Mouse (Mus musculus): ENCODE results near the gene Inpp5e.

Inpp5e gene

DNA sequence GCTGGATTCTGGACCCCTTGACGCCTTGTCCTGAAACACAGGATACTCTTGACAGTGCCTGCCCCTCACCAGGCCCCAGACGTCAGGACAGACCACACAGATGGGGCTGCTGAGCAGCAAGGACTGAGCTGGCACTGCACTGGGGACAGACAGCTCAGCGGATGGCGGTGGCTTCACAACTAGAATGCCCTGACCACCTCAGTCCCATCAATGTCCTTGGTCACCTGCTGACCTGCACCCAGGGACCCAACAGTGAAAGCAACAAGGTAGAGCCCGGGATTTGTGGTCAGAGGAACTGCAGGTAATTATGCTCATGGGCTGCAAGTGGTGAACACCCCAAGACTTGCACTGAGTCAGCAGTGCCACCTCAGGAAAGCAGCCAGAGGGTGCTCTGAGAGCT, 46.0 kb downstream of the Inpp5e start:
- no peak for DNase-seq (ENCODE audit: low read depth, low spot score)

DNA sequence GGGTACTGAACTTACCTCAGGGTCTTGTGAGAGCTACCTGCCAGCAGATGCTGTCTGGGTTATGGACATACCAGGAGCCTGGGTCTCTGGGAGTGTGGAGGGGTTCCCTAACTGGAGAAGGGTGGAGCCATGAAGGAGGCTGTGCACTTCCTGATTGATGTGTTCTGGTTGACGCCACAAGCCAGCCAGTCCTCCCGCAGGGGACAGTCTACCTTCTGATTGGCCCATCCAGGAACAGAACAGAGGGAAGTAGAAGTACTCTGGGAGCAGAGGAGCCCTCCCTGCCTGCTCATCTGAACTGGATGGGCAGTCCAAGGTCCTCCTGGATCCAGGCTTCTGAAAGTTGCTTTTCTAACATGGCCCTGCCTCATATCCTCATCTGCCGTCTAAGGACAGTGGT, 48.2 kb downstream of the Inpp5e start, which contains the start of gene Card9:
Card9 (minus strand) TSS at position 147 of the 400 bp plus-strand sequence.
- no peak for DNase-seq (ENCODE audit: low read depth, low spot score)

DNA sequence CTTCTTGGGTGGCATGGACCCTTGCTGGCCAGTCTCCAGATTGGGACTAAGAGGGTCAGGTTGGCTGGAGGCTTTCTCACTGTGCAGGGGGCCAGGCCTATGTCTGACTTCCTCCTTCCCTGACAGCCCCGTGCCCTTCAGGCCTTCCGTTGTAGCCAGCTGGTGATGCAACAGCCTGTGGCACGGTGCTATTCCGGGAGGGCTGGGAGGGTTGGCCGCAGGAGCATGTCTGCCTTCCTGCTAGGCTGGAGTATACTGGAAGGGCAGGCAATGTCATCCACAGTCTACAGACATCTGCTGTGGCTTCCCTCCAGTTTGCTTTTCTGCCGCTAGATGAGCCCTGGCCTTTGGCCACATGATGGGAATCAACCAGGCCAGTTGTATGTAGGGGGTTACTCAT, 49.0 kb downstream of the Inpp5e start:
- no peak for DNase-seq (ENCODE audit: low read depth, low spot score)

DNA sequence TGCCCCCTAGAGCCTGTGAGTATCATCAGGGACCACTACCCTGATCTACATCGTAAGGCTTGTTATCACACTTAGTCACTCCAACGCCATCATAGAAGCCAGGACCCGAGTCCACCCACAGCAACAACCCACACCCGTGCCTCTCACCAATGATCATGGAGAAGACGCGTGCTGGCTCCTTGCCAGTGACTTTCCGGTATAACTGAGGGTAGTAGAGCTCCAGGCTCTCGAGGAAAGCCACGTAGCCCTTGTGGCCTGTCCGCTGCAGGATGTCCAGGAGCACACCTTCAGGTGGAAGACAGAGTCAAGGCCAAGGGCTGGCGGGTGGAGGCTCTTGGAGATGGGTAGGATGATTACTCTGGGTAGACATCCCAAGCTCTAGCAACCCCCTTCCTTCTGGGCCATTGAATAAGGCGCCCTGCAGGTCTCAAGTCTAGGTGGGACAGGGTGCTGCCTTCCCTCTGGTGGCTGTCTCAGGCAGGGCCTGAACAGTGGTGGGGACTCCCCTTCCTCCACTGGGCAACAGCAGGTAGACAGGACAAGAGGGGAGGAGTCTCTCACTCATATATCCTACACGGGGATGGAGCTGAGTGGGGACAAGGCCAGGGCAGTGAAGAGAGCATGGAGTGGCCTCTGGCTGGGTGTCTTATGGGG, 50.2 kb downstream of the Inpp5e start:
- DNase-seq (ENCODE audit: low read depth, low spot score): no peak

DNA sequence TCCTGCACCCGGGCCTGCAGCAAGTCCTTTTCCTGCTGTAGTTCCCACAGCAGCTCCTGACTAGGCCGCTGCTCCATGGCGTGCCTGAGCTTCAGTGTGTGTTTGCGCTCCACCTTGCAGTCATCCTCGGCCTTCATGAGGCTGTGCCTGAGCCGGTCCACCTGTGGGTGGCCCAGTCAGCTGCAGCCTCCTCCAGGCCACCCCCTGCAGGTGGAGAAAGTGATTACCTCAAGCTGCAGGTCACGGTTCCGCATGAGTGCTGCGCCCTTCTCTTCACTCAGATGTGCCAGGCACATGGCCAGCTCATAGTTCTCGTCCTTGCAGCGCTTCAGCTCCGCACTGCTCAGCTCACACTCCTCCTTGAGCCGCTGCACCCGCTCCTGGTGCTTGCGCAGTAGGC, 51.5 kb downstream of the Inpp5e start:
- DNase-seq (ENCODE audit: low read depth, low spot score): peak; percentile 70

DNA sequence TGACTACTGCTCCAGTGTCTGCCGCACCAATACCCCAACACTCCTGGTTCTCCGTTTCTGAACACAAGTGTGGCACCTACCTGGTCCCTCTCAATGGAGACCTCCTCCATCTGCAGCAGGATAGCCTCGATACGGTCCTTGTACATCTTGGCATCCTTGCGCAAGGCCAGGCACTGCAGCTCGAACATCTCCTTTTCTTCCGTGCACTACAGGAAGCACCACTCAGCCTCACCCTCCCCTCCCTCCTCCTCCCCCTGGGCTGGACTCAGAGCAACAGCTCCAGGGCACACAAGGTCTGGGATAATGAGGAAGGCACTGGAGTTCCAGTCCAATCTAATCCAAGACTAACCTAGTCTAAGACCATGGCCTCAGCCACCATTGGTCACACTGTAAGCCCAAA, 52.3 kb downstream of the Inpp5e start:
- peak; percentile 28 for DNase-seq (ENCODE audit: low read depth, low spot score)

DNA sequence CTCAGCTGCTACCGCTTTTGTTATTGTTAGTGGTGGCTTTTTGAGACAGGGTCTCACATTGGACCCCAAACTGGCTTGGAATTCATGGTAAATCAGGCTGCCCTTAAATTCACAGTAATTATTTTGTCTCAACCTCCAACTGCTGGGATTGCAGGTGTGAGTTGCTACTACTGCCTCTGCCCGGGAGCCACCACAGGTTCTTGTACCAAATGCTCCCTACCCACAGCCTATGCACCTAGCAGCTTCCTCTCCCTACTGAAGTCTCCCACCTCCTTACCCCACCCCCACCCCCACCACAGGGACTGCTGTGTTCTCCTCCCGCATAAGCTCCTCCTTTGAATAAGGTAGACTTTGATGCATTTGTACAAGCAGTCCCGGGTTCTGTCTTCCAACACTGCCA, 52.8 kb downstream of the Inpp5e start:
- no peak for DNase-seq (ENCODE audit: low read depth, low spot score)

DNA sequence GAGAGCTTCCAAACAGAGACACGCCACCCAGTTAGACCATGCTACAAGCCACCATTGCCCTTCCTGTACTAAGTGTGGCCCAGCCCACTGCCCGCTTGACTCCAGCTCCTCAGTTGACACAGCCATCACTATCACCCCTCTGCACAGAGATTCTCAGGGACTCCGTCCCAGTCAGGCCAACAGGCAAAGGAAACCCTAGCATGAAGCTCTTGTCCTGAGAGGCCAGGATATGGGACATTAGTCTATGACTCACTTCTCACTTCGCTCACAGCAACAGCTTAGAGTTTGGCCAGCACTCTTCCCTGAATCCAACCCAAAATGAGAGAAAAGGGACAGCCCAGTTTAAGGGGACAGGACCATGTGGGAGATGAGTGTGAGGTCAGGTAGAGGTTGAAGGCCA, 54.6 kb downstream of the Inpp5e start:
- no peak for DNase-seq (ENCODE audit: low read depth, low spot score)

DNA sequence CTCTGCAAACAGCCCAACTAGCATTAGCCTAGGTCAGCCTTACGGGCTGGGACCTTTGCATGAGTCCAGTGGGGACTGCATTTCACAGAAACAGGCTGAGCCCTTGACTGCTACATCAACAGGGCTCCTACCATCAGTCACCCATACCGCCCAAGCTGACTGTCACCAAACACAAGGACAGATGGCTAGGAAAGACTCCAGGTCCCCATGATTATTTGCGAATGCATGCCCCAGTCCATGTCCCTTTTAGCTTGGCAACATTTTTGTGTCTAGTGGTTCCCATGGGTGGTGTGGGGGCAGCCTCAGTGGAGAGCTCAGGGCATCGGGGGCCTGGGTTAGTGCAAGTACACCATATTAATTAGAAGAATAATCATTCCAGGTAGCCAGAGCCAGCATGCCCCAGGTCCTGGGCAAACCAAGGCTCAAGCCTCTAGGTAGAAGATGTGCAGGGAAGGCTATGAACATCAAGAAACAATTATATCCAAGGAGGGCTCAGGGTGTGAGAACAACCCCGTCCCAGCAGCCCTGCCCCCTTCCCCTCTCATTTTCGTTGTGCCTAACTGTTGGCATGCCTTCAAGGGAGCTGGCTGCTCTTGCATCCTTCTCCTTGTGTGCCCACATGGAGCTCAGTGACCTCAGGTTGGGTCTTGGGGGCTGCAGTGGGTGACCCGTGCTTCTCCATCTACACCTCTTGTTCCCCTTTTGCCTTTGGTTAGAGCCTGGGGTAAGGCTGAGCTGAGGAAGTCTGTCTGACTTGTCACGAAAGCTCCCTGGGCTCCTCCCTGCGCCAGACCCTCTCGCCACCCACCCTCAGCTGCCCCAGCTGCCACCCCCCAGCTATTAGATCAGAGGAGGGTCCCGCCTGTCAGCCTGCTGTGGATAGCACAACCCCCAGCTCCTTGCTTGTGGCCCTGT, 55.7 kb downstream of the Inpp5e start:
- DNase-seq (ENCODE audit: low read depth, low spot score): no peak

DNA sequence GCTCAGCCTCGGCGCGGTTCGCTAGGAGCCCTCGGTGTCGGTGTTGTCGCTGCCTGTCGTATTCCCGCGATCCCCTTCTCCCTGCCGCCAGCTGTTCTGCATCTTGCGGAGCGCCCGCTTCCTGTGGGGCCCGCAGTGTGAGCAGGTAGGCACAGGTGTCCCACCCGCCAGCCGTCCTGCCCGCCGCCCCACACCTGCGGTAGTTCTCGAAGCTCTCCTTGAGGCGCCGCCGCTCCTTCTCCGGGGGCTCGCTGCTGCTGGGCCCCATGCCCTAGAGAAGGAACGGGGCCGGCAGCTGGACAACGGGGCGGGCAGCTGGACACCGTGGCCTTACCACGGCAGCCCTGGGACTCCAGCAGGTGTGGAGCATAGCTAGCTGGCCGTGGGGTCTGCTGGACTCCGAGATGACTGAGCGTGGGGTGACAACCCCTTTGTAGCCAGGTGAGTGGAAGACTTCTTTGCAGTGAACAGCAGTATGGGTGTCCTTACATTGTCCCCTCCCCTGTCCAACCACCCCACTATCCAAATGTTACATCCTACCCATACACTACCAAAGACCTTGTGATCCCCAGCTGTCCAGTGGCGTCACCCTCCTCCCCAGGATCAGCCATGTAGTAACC, 56.6 kb downstream of the Inpp5e start:
- DNase-seq (ENCODE audit: low read depth, low spot score): no peak

DNA sequence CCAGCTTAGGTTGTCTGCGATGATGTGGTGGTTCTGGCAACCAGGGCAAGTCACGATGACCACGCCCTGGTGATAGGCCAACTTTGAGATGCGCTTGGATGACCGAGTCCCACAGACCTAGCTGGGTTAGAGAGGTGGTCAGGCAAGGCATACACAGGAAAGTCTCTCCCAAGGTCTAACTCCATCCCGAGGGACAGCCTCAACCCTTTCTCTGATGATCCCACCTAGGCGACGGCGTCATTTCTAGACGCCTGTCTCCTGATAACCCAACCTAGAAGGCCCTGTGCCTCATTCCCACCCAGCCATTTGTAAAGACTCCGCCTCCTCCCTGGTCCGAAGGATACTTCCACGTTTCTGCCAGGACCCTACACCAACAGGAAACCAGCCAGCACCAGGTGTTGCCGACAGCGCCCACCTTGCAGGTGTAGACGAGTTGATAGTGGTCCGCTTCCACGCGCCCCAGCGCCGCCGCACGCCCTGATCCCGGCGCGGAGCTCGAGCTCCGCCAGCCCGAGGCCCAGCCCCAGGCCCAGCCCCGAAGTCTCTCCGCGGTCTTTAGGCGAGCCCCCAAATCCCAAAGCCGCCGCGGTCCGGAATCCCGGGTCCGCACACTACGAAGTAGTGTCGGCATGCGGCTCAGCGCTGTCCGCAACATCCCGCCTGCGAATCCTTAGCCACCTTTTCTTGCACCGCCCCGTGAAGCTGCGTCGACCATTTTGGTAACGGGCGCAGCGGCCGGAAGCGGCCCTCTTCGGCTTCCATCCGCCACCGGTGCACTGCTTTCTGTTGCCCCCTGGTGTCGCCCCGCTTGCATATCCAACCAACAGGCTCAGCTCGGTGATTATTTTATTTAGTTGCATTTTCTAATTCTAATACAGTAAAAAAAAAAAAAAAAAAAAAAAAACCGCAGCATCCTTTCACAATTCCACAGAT, 57.4 kb downstream of the Inpp5e start, which contains the start of gene Dnlz:
Dnlz (minus strand) TSS at position 753 of the 933 bp plus-strand sequence.
- peak; percentile 94 for DNase-seq (ENCODE audit: low read depth, low spot score)

DNA sequence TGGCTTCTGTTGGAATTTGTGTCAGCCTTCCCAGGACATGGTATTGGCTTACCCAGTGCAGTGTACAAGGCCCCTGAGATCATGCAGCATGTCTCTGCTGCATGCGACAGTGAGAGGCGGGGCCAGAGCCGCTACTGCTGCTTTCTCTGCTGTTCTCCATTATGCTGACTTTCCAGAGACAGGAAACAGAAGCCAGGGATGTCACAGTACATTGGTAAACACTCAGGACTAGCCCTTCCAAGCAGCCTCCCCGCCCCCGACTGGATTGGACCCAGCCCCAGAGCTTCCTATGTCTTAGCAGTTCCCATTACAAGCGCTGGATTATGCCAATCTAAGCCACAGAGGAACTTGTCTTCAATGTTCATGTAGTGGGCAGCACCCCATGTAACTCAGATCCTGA, 60.8 kb downstream of the Inpp5e start:
- no peak for DNase-seq (ENCODE audit: low read depth, low spot score)

Data from ZHBTc4 (cell line).